Mouse (Mus musculus): ENCODE data around the gene Polr1b. TPM values are rescaled to one million over a fixed set of nuclear protein-coding genes. Genes with fewer than 3 reads are reported as not detected.

Polr1b gene
- polyA plus RNA-seq, 1 experiment from 2014 or later: 31.5 TPM

GRCm38 (mm10) chr2:129174474-129174873 is 73.7 kb downstream of the Polr1b start:
- Histone ChIP-seq H3K27me3 (ENCODE audit: insufficient read depth, poor library complexity, severe bottlenecking) (no peaks in the 10 kb centered on the region), H3K4me1 (replicated peaks) (peaks cover 5% of the 10 kb centered on the region), H3K4me3 (no peak overlapping the region), H3K9me3 (no peaks in the 10 kb centered on the region), H3K27ac (no peak overlapping the region), H3K36me3 (no peaks in the 10 kb centered on the region)
- peak; percentile 27 for DNase-seq (ENCODE audit: low spot score)
- 45% methylated on average over 7 of the region's 7 CpGs for whole genome bisulfite sequencing

GRCm38 (mm10) chr2:129175636-129176035 is 74.8 kb downstream of the Polr1b start:
- no peak for DNase-seq (ENCODE audit: low spot score)
- Histone ChIP-seq H3K36me3 (no peaks in the 10 kb centered on the region), H3K4me3 (no peak overlapping the region), H3K4me1 (replicated peaks) (peaks cover 5% of the 10 kb centered on the region), H3K9me3 (no peaks in the 10 kb centered on the region), H3K27me3 (ENCODE audit: insufficient read depth, poor library complexity, severe bottlenecking) (no peaks in the 10 kb centered on the region), H3K27ac (no peak overlapping the region)
- WGBS: 71% methylated on average over 2 of the region's 2 CpGs

Other genes starting within 250 kb of the Polr1b start
- gene Fbln7, start 238.0 kb upstream of the Polr1b start, polyA plus RNA-seq (2016; fragmentation: Nextera tagmentation; extraction: Ambion mirVana): 2.8 and 3.1 TPM in 2 replicates
- gene Zc3h8, start 156.9 kb upstream of the Polr1b start, polyA plus RNA-seq (2016; fragmentation: Nextera tagmentation; extraction: Ambion mirVana): 6.8 and 8.5 TPM in 2 replicates
- 1.4 and 2.2 TPM in 2 replicates for gene Zc3h6, start 133.6 kb upstream of the Polr1b start, polyA plus RNA-seq (2016; fragmentation: Nextera tagmentation; extraction: Ambion mirVana)
- 14.3 and 16.9 TPM in 2 replicates for gene Gm10762, start 133.3 kb upstream of the Polr1b start, polyA plus RNA-seq (2016; fragmentation: Nextera tagmentation; extraction: Ambion mirVana)
- 0.10 and 0.14 TPM in 2 replicates for gene Vinac1, start 52.8 kb upstream of the Polr1b start, polyA plus RNA-seq (2016; fragmentation: Nextera tagmentation; extraction: Ambion mirVana)
- gene Ttl, start 35.1 kb upstream of the Polr1b start, polyA plus RNA-seq (2016; fragmentation: Nextera tagmentation; extraction: Ambion mirVana): 13.0 and 14.1 TPM in 2 replicates
- gene Chchd5, start 28.7 kb downstream of the Polr1b start, polyA plus RNA-seq (2016; fragmentation: Nextera tagmentation; extraction: Ambion mirVana): 27.8 and 29.3 TPM in 2 replicates
- gene Slc20a1, start 97.8 kb downstream of the Polr1b start, polyA plus RNA-seq (2016; fragmentation: Nextera tagmentation; extraction: Ambion mirVana): 37.8 and 46.9 TPM in 2 replicates
- gene Ckap2l, start 196.2 kb downstream of the Polr1b start, polyA plus RNA-seq (2016; fragmentation: Nextera tagmentation; extraction: Ambion mirVana): 50.8 and 59.3 TPM in 2 replicates
- not detected in 2 replicates for gene Il1a, start 209.0 kb downstream of the Polr1b start, polyA plus RNA-seq (2016; fragmentation: Nextera tagmentation; extraction: Ambion mirVana)

Measured in hindbrain, embryonic 10.5 days (tissue).